Mouse (Mus musculus) lung, adult 18-20 months (tissue): Measurements from ENCODE around the gene Fuom.
"Not testable (repeated sequence)": the region's sequence is repeated elsewhere in the genome, so short reads cannot be mapped to it uniquely, and the experiment has no call there.

Experiments used
- DNase-seq, 2 experiments: peaks; one replicate each; pipeline ENCODE4 v3.0.0; 2022; ENCODE audit warnings: mixed read lengths in 2 of 2

Fuom gene

DNA sequence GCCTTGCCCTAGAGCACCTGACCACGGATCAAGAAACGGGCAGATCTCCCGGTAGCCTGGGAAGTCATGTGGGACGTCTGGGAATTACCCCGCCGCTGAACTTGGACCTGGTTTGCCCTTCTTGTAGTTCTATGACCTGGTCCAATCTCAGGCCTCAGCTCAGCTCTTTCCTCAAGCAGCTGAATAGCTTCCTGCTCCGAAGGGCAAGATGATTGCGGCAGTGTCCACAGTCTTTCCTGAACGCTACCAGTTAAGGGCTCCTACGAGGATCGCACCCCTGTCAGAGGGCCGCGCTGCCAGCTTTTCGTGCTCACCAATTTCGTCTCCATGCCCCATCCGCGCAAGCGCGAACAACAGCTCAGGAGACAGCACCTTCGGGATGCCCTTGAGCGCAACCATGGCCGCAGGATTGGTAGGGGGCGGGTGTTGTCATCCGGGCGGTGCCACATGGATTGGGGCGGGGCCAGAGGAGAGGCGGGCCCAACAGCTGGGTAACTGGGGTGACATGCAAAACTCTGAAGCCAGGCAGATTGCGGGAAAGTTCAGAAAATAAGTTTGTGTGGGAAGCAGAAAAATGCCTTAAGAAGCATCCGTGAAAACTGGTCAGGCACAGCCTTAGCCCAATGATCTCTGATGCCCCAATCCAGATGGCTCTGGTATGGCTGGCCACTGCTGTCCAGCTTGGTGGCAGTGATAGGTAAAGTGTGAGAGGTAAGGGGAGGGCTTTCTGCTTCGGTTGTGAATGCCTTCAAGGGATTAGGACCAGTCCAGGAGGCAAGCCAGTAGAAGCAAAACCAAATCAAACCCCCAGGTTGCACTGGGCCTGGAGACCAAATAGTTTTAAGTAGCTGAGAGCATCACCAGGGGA is at the start of gene Fuom:
TSS of gene Fuom (minus strand) at position 449 of the 868 bp plus-strand sequence.
- peak; percentile 89 to 92 for DNase-seq

DNA sequence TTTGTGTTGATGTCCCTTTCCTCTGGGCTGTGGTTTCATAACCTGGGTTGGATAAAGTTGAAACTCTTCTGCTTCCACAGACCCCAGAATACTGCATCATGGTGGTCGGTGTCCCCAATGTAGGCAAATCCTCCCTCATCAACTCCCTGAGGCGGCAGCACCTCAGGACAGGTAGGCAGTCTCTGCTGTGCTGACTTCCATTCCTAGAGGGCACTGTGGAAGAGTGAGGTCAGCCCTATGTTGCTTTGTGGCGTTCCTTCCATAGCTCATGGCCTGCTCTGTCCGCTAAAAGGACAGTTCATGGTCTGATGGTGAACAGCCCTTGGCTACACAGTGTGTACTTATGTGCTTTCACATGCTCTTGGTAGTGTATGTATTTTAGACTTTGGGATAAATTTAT is 42.3 kb upstream of the Fuom start:
- DNase-seq: no peak

DNA sequence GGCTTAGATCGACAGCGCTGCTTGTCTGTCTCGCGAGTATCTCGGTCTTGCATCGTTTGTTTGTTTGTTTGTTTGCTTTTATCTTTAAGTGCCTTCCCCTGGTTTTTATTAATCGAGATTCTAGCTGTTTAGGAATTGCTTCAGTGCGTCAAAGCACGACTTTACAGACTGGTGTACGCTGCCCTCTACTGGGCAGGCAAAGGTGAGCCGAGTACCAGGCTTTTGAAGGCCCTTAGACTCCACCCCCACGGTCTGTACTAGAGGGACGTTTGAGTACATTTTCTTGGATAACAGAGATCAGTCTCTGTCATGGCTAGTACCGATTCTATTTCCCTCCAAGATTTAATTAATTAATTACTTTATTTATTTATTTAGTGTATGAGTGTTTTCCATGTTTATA is 39.1 kb upstream of the Fuom start:
- DNase-seq: peak; percentile 69 to 83

DNA sequence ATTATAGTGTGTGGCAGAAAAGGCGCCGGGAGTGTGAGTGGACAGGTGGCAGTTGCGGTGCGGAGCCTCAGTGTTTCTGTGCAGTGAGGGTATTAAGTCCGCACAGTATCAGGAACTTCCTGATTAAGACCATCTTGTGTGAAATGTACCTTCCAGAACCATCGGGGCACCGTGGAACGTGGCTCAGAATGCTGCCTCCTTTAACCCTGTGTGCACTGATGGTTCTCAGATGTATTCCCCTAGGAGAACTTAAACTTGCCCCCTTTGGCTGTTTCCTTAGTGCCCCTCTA is 35.7 kb upstream of the Fuom start:
- DNase-seq: no peak

DNA sequence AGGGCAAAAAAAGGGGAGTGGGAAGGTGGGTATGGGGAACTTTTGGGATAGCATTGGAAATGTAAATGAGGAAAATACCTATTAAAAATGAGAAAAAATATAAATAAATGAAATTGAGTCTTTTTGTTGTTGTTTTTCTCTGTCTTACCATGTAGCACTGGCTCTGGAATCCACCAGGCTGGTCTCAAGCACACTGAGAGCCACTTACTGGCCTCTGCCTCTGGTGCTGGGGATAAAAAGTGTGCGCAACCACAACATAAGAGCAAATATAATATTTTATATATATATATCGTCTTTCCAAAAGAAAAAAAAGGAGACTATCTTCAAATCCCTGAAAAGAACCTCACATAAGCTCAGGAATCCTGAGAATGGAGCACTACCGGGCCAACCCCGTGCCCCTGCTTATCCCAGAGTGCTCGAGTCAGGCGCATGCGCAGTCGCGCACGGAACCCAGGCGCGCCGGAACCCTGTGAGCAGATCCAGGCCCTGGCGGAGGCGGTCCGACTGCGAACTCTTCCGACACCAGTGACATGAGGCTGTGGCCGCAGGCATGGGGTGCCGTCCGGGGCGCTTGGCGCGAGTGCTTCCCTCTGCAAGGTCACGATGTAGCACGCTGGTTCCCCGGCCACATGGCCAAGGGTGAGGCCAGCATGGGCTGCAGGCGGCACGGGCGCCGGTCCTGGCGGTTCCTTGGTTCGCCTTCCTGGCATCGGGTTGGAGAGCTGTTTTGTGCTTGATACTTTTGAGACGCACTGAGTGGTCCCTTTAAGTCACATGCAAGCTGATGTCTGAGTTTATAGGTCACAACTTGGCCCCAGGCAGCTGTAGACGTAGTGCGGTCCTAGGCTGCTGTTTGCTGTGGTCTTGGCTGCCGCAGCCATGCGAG is 35.1 kb upstream of the Fuom start, which contains the start of gene Mtg1:
TSS of gene Mtg1 (plus strand) at position 430 of the 886 bp plus-strand sequence.
- peak; percentile 94 to 95 for DNase-seq

DNA sequence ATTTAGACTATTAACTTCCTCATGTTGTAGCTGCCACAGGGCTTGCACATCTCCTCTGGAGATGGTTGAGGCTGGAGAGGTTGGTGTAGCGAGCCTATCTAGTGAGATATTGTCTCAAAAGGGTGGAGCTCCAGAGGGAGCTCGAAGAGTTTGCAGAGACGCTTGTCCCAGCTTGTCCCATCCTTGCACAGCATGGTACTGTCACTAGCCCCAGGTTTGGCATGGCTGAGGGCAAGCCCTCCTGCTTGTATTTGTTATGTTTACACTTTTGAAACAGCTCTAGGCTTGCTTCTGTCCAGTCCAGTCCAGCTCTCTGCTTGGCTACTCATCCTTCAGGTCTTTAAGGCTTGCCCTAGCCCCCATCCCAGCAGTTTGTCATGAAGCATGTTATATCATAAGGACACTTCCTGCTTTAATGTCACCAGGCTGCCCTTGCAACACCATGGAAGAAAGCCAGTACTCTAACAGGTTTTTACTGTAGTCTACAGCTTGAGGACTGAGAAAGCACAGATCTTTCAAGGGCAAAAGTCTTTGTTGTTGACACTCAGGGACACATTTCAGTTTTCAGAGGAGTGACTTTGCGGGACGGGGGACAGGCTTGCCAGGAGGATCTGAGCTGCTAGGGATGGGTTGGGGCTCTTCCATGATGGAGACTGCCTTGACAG is 33.0 kb upstream of the Fuom start:
- no peak for DNase-seq

DNA sequence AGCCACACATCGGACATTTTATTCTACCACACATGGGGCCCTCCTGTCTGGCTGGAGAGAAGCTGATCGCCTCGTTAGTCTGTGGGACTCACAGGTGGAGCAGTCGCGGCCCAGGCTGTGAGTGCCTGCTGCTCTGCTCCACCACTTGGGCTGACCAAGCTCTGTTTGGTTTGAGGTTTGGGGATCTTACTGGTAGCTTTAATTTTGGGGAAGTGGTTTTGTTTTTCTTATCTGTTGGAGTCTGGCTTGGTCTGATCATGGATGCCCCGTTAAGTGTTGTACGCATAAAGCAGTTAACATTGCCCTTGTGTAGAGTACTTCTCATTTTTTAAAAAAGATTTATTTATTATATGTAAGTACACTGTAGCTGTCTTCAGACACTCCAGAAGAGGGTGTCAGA is 31.8 kb upstream of the Fuom start:
- not testable (repeated sequence) for DNase-seq

DNA sequence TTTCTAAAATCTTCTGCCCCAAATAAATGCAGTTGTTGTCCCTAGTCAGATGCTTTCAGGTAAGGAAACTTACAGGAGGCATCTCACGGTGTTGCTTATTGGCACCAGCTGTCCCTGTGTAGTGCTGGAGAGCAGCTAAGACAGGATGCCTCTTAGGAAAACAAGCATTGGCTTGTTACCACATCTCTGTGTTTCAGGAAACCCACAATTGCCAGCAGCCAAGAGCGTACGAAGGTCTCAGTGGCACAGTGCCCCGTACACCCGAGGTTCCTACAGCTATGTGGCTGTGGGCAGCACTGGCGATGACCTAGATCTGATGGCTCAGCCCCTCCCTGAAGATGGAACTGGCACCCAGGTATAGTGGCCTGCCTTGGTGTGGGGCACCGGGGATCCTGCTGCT is 29.9 kb upstream of the Fuom start:
- DNase-seq: not testable (repeated sequence)

DNA sequence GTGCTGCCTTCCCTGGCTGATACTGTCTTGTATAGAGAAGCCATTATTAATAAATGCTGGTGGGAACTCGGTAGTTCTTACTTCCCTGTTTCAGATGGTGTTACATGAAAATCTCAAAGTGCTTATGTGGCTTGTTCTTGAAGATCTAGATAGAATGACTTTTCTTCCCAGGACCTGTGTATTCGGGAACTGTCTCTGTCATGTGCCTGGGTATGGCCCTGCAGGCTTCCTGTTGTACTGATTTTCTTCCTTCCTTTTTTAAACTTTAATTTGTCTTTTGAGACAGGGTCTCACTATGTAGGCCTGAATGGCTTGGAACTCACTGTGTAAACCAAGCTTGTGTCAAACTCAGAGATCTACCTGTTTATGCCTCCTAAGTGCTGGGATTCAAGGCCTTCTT is 25.7 kb upstream of the Fuom start:
- DNase-seq: no peak

DNA sequence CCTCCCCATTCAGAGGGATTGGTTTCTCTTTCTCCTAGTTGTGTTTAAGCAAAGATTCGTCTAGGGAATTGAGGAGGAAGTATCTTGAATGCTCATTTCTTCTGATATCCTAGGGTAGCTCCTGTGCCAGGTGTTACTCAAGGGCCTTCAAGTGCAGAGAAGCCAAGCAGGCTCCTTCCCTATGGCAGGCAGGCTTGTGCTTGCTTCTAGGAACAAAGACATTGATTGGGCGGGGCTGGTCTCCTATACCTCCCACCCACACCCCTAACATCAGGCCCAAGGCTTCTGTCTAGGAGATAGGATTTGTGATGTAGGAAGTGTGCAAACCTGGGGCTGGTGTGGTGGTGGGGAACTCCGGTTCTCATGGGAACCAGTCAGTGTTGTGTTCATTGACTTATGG is 24.7 kb upstream of the Fuom start:
- peak in 1 of 2 experiments; percentile 13 for DNase-seq

DNA sequence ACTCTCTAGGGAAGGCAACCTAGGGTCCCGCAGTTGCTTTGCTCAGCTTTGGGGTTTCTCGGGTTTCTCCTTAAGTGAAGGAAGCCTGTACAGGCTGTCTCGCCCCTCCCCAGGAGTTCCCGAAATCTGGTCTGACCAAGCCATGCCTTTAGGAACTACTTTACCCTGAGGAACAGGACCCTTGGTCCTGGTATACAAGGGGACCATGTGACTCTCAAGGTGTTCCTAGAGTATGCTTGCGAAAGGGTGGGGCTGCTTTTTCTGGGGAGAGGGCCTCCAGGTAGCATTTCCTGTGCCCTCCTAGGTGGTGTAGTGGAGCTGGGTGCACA is 23.7 kb upstream of the Fuom start:
- no peak for DNase-seq

DNA sequence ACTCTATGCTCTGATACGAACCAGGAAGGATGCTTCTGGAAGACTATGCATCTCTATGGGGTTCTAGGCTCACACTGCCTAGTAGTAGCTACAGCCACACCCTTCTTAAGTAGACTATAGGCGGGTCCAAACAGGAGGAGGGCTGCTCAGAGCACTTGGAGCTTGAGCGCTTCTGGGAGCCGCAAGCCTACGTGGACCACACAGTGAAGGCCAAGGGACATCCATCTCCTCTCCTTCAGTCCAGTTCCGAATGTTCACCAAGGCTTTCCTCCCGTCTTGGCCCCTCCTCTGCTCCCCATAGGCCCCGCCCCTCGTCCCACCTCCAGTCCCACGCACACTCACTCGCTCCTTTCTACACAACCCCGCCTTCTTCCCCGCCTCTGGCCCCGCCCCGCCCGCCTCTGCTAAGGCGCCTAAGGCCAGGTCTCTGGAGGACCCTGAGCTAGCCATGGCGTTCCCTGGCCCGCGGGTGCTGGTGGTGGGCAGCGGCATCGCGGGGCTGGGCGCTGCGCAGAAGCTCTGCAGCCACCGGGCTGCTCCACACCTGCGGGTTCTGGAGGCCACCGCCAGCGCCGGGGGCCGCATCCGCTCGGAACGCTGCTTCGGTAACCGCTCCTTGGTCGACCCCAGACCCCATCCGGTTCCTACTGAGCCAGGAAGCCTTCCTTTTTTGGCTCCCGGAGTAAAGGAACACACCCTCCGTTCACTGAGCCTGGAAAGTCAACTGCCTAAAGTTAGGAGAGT is 23.2 kb upstream of the Fuom start:
- peak; percentile 96 to 97 for DNase-seq

DNA sequence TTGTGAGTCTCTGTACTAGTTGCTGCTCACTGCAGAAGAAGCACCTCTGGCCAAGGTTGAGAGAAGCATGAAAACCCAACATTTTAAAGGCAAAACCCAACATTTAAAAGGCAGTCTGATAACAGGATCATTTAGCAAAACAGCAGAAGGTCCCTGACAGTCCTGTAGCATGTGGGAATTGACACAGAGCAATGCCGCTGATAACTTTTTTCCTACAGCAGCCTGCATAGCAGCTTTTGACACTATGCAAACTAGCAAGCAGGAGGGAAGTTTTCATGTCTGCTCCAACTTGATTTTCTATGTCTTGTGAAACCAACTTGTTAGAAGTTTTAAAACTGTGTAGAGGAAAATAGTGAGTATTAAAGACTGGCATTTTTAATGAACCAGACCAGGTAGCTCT is 22.1 kb upstream of the Fuom start:
- DNase-seq: no peak

DNA sequence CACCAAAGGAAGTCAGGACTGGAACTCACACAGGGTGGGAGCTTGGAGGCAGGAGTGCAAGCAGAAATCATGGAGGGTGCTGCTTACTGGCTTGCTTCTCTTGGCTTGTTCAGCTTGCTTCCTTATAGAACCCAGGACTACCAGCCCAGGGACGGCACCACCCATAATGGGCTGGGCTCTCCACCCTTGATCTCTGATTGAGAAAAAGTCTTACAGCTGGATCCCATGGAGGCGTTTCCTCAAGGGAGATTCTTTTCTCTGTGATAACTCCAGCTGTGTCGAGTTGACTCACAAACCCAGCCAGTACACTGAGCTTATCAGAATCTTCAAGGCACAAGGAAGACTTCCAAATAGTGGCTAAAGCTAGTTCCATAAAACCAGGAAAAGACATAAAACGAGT is 20.5 kb upstream of the Fuom start:
- DNase-seq: no peak

DNA sequence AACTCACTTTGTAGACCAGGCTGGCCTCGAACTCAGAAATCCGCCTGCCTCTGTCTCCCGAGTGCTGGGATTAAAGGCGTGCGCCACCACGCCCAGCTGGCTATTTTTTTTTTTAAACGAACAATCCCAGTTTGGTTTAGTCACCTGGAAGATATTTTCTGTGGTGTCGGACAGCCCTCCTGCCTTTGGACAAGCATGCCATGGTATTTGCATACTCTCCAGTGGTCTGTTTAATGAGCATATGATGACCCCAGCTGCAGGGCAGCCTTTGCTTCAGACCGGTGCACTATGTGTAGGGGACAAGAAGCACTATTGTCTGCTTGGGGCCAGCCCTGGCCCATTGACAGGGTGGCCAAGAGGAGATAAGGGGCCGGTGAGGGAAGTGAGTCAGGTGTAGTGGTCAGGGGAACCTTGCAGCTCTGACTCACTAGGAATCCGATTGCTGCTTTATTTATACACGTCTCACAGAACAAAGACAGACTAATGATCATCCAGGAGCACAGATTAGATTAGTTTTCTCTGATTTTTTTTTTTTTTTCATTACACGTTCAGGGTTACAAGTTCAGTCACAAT is 19.2 kb upstream of the Fuom start:
- DNase-seq: no peak

DNA sequence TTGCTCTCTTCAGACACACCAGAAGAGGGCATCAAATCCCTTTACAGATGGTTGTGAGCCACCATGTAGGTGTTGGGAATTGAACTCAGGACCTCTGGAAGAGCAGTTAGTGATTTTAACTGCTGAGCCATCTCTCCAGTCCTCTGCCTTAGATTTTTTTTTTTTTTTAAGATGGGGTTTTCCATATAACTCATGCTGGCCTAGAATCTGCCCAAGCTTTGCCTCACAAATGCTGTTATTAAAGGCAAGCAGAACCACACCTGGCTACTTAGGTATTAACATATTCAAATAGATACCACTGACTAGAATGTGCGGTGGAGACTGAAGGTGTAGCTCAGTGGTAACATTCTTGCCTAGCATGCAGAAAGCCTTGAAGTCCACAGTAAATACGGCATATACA is 18.2 kb upstream of the Fuom start:
- DNase-seq: no peak

DNA sequence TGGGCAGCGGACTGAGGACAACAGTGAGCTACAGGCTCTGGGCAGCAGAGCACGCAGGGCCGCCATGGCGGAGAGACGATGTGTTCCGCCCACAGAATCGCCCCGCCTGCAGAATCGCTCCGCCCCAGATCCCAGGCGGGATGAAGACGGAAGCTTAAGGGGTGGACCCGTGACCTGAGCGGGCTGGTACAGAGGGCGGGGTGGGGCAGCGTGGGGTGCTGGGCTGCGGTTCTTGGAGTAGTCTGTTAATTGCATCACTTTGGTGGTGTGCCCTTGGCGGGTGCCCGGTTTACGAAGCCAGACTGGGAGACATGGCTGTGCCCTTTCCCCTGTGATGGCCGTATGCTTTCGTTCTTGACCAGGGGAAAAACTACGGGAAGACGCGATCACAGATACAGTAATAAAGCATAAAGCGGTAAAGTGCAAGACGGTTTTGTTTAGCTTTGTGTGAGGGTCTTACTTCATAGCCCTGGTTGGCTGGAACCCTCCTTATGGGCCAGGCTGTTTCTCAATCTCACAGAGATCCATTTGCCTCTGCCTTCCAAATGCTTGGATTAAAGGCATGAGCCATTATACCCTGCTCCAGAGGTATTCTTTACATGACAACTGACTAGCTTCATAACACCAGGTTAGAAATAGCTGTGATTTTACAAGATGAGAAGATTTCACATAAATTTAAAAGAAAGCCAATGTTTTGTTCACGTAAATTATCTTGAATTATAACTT is 14.3 kb upstream of the Fuom start, which contains the start of gene Echs1:
TSS of gene Echs1 (minus strand) at position 148 of the 726 bp plus-strand sequence.
- peak; percentile 96 to 97 for DNase-seq

DNA sequence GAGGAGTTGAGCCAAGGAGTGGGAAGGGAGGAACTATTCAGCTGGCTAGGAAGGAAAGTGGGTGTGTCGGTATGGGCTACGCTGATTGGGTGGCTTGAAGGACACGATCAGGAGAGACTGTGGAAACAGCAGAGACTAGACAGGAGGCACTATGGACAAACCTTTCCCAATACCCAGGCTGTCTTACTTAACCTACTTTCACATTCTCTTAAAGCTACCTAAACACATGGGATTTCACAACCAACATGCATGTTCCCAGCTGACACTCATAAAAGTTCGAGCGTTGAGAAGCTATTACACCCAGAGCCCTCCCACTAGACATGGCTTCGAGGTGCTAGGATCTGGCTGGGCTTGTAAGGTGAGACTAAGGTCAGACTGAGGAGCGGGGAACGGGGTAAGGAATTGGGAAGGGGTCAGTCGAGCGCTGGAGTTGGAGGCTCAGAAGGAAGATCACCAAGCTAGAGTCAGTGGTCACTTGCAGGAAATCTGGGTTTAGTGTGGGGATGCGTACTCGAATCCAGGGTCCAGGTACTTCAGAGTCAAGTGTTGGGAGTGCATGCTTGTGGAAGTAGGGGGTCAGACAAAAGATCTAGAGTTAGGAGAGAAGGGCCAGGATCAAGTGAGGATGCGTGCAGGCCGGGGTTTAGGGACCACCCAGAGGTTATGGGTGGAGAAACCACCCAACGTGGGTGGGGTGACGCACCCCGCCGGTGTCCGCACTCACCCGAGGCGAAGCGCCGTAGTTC is 13.5 kb upstream of the Fuom start, which contains the start of gene Paox:
TSS of gene Paox (plus strand) at position 217 of the 746 bp plus-strand sequence.
- DNase-seq: peak; percentile 83 to 86

DNA sequence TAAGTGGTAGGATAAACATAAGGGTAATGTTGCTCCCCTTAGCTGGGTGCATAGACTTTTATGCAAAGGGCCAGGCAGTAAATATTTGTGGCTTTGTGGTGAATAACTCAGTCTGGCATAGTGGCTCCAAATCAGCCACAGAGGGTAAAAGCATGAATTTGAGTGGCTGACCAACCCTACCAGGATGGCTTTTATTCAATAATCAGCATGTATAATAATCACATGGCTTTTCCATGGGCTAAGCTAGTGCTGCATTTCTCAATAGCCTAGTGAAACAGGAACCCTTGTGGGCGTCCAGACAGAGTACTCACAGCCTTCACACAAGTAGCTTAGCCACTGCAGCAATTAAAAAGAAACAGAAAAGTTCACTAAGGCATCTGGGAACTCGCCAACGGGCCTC is 9.7 kb upstream of the Fuom start:
- DNase-seq: peak; percentile 41 to 61

DNA sequence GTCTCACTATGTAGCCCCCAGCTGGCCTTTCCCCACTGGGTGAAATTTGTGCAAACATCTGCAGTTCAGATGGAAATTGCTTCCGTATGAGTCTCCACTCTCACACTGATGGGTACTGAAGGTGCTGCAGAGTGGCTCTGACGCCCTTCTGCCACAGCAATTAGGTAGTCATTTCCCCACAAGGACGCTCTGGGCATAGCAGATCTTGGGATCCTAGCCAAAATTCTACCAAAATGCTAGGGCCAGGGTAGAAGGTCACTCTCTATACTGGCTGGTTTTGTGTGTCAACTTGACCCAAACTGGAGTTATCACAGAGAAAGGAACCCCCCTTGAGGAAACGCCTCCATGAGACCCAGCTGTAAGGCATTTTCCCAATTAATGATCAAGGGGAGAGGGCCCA is 1.8 kb upstream of the Fuom start:
- DNase-seq: no peak

DNA sequence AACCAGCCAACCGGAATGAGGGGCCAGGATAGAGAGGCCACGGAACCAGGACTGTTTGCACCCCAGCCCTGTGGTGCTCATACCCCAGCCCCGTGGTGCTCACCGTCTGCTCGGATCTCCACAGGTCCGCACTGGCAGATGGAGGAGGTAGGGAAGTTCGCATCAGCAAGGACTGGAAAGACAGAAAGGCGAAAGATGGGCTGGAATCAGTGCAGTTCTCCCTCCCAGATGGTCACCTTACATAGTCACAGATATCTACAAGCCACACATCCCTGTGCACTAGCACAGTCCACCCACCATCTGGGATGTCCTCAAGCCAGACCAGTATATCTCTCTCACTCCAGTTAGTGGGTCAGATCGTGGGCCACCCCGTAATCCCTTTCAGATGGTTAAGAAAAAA is 743 bp downstream of the Fuom start:
- no peak for DNase-seq
